Mouse (Mus musculus): ENCODE results near the gene Tgm7.

The Tgm7 gene

DNA sequence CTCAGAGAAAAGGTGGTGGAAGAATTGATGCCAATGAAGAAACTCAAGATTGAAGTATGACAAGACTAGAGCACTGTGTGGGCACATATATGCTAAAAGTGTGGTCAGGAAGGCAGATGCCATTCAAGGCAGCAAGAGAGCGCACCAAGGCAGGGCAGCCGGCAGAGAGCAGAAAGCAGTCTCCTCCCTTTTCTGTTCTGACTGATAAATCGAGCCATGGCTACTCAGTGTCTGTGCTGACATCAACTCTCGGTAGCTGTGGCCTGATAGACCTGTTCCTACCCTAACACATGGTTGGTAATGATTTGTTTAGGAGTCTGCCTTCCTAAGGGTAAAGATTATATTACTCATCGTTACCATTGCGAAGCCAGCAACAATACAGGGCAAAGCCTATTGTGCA, 53.7 kb downstream of the Tgm7 start:
- no peak for TF ChIP-seq CTCF (conservative IDR thresholded peaks at IDR 0.05; ENCODE audit: low read length)
- TF ChIP-seq POU5F1 (IDR thresholded peaks at IDR 0.05; ENCODE audit: borderline replicate concordance, low read length) = no peak
- TF ChIP-seq NANOG (IDR thresholded peaks at IDR 0.05; ENCODE audit: borderline replicate concordance, low read length) = no peak
- Histone ChIP-seq H3K4me3 (replicated peaks; ENCODE audit: low read length) (no peak overlapping the region), H3K36me3 (ENCODE audit: insufficient read depth, low read length) (no peaks in the 10 kb centered on the region), H3K9me3 (ENCODE audit: low read length) (no peaks in the 10 kb centered on the region), H3K4me1 (replicated peaks; ENCODE audit: low read depth, low read length) (no peaks in the 10 kb centered on the region), H3K27me3 (ENCODE audit: insufficient read depth, low read length) (no peaks in the 10 kb centered on the region)

DNA sequence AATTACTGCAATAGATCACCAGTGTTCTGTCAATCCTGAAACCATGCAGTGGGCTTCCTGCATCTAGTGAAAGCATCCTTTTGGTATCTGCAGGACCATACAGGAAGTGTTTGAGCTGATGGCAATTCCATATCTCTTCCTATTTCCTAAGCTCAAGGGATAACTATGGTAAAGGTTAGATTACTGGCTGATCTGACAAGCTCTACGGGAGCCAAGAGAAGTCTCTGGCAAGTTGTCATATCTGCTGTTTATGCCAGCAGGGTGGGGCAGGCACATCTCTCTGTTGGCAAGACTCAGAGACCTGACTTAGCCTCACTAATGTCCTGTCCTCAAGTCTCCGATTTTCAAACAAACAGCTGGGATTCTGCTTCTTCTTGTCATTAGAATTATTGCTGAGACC, 55.5 kb downstream of the Tgm7 start:
- H3K36me3 ChIP-seq (ENCODE audit: insufficient read depth, low read length) = no peaks in the 10 kb centered on the region
- no peaks in the 10 kb centered on the region for H3K27me3 ChIP-seq (ENCODE audit: insufficient read depth, low read length)
- TF ChIP-seq CTCF (conservative IDR thresholded peaks at IDR 0.05; ENCODE audit: low read length) (no peak), NANOG (IDR thresholded peaks at IDR 0.05; ENCODE audit: borderline replicate concordance, low read length) (no peak), POU5F1 (IDR thresholded peaks at IDR 0.05; ENCODE audit: borderline replicate concordance, low read length) (no peak)
- H3K4me3 ChIP-seq (replicated peaks; ENCODE audit: low read length) = no peak overlapping the region
- H3K4me1 ChIP-seq (replicated peaks; ENCODE audit: low read depth, low read length) = no peaks in the 10 kb centered on the region
- H3K9me3 ChIP-seq (ENCODE audit: low read length) = no peaks in the 10 kb centered on the region

DNA sequence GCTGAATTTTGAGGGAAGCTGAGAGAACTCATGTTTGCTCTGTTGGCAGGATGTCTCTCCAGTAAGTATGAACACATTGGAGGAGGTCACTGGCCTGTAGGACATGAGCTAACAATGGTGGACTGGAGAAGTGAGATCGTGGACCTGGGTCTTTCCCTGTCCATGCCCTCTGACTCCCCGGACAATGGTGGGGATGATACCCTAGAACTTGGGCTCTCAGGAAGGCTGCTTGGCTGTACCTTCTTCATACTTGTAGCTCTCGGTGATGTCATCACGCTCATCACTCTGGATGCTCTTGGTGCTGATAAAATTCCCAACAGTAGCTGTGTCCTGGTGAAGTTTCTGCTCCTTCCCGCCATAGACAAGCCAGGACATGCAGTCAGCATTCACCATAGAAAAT, 57.4 kb downstream of the Tgm7 start:
- TF ChIP-seq CTCF (conservative IDR thresholded peaks at IDR 0.05; ENCODE audit: low read length) = no peak
- no peak for TF ChIP-seq NANOG (IDR thresholded peaks at IDR 0.05; ENCODE audit: borderline replicate concordance, low read length)
- no peak for TF ChIP-seq POU5F1 (IDR thresholded peaks at IDR 0.05; ENCODE audit: borderline replicate concordance, low read length)
- H3K4me3 ChIP-seq (replicated peaks; ENCODE audit: low read length) = no peak overlapping the region

DNA sequence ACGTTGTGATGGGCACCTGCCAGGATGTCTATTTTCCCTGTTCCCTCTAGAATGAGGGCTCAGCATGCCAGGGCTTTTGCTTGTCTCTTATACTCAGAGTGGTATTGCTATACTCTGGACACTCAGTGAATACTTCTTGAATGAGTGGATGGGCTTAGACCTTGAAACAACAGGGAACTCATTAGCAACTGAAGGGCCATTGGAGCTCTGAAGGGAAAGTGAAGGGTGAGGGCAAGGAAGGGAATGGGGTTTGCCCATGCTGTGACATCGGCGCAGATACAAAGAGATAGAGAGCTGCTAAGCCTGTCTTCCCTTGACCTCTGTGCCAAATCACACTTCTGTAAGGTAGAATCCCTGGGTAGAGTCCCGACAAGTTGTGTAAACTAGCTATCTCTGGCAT, 63.9 kb downstream of the Tgm7 start:
- peaks cover 23% of the 10 kb centered on the region for H3K4me1 ChIP-seq (replicated peaks; ENCODE audit: low read depth, low read length)

More for the DNA sequence above, 57.4 kb downstream of the Tgm7 start:
- Histone ChIP-seq H3K4me1 (replicated peaks; ENCODE audit: low read depth, low read length) (0 out of 2 replicates have a peak, but pooled peaks cover 3% of the 10 kb centered on the region), H3K9me3 (ENCODE audit: low read length) (no peaks in the 10 kb centered on the region), H3K36me3 (ENCODE audit: insufficient read depth, low read length) (no peaks in the 10 kb centered on the region), H3K27me3 (ENCODE audit: insufficient read depth, low read length) (peaks cover 7% of the 10 kb centered on the region; the same call in 1 of the 2 replicates)

More for the DNA sequence above, 63.9 kb downstream of the Tgm7 start:
- peaks cover 7% of the 10 kb centered on the region; the same call in 1 of the 2 replicates for H3K27me3 ChIP-seq (ENCODE audit: insufficient read depth, low read length)
- no peaks in the 10 kb centered on the region for H3K9me3 ChIP-seq (ENCODE audit: low read length)
- TF ChIP-seq NANOG (IDR thresholded peaks at IDR 0.05; ENCODE audit: borderline replicate concordance, low read length) (peak; percentile 77; the same call in 1 of the 2 replicates), CTCF (conservative IDR thresholded peaks at IDR 0.05; ENCODE audit: low read length) (no peak)
- no peaks in the 10 kb centered on the region for H3K36me3 ChIP-seq (ENCODE audit: insufficient read depth, low read length)
- no peak overlapping the region for H3K4me3 ChIP-seq (replicated peaks; ENCODE audit: low read length)
